Mouse (Mus musculus) midbrain, embryonic 13.5 days (tissue): ENCODE measurements around the gene Arl6ip5. TPM values are rescaled to one million over a fixed set of nuclear protein-coding genes. Genes with fewer than 3 reads are reported as not detected.

Experiments used
- ATAC-seq: fragments of 200-750 bp; cut with Nextera tagmentation; 2 replicates; pipeline ENCODE4 v1.8.0; 2017; ENCODE audit warnings: mild to moderate bottlenecking, moderate TSS enrichment, moderate library complexity
- H3K27ac ChIP-seq: fragments of 300-500 bp; sonication (generic); 2 replicates; pipeline ENCODE4 v1.5.1; 2015; ENCODE audit warnings: inconsistent platforms, mild to moderate bottlenecking, moderate library complexity
- H3K27me3 ChIP-seq: fragments of 300-500 bp; sonication (generic); 2 replicates; pipeline ENCODE4 v1.6.1; 2015; ENCODE audit warnings: mild to moderate bottlenecking, inconsistent platforms
- H3K36me3 ChIP-seq: fragments of 300-500 bp; sonication (generic); 2 replicates; pipeline ENCODE4 v1.6.1; 2015; ENCODE audit warnings: mild to moderate bottlenecking, inconsistent platforms
- H3K4me1 ChIP-seq: fragments of 300-500 bp; sonication (generic); replicated peaks from 2 replicates; pipeline ENCODE4 v1.6.1; 2015; ENCODE audit warnings: inconsistent platforms
- H3K4me2 ChIP-seq: fragments of 300-500 bp; sonication (generic); replicated peaks from 2 replicates; pipeline ENCODE4 v1.6.1; 2015; ENCODE audit warnings: moderate library complexity, mild to moderate bottlenecking, inconsistent platforms
- H3K4me3 ChIP-seq: fragments of 300-500 bp; sonication (generic); replicated peaks from 2 replicates; pipeline ENCODE4 v1.5.1; 2015; ENCODE audit warnings: mild to moderate bottlenecking, inconsistent platforms
- H3K9ac ChIP-seq: fragments of 300-500 bp; sonication (generic); replicated peaks from 2 replicates; pipeline ENCODE4 v1.6.1; 2015; ENCODE audit warnings: mild to moderate bottlenecking, inconsistent platforms
- H3K9me3 ChIP-seq: fragments of 300-500 bp; sonication (generic); 2 replicates; pipeline ENCODE4 v1.6.1; 2016; ENCODE audit warnings: mild to moderate bottlenecking, inconsistent platforms
- WGBS: fragments of 180-500 bp; shearing (Covaris S2); methylation state at CpG from one replicate; pipeline ENCODE4 v1.1.7; 2015; 5-methylcytosine and 5-hydroxymethylcytosine counted together
- polyA plus RNA-seq: library from polyadenylated mRNA; unstranded; fragments of >200 nt; fragmentation: Nextera tagmentation; extraction: Ambion mirVana; gene quantifications from 2 replicates; pipeline ENCODE4 v1.2.1, GENCODE M21; 2015

The Arl6ip5 gene
- polyA plus RNA-seq, 1 experiment from 2014 or later: 113 TPM

DNA sequence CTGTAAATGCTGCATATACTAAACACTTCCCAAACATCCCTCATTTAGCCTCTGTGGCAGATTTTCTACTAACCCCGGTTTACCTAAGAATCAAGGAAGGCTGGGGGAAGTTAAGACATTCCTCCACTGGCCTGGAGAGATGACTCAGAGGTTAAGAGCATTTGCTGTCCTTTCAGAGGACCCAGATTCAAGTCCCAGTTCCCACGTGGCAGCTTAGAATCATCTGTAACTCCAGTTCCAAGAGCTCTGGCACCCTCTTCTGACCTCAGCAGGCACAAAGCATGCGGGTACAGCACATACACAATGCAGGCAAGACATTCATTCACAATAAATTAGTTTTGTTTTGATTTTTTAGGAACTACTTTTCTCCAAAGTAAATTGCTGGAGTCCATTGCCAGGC, 1.3 kb upstream of the Arl6ip5 start:
- Histone ChIP-seq H3K36me3 (no peaks in the 10 kb centered on the region), H3K9me3 (no peaks in the 10 kb centered on the region), H3K4me2 (no peak overlapping the region), H3K9ac (no peak overlapping the region), H3K27me3 (no peaks in the 10 kb centered on the region), H3K4me1 (peaks cover 33% of the 10 kb centered on the region), H3K27ac (no peak overlapping the region), H3K4me3 (no peak overlapping the region)
- no peak for ATAC-seq
- WGBS: 53% methylated on average over 3 of the region's 3 CpGs

DNA sequence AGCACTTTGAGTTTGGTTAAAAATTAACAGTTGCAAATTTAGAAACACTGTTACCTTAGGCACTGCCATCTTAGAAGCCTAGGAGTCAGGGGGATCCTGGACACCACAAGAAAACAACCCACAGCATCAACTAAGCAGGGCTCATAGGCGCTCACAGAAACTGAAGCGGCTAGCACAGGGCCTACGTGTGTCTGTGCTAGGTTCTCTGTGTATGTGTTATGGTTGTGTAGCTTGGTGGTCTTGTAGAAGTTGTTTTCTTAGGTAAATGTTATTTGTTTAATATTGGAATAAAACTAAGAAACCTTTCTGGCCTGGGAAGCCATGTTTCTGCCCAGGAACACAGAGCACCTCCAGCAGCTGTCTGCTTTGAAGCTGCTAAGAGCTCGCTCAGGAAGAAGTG, 738 bp upstream of the Arl6ip5 start:
- Histone ChIP-seq H3K4me1 (peaks cover 28% of the 10 kb centered on the region), H3K9ac (no peak overlapping the region), H3K27me3 (no peaks in the 10 kb centered on the region), H3K4me3 (no peak overlapping the region), H3K9me3 (no peaks in the 10 kb centered on the region), H3K36me3 (0 out of 2 replicates have a peak, but pooled peaks cover 4% of the 10 kb centered on the region), H3K4me2 (no peak overlapping the region), H3K27ac (no peak overlapping the region)
- 87% methylated on average over 4 of the region's 4 CpGs for WGBS
- ATAC-seq: no peak

DNA sequence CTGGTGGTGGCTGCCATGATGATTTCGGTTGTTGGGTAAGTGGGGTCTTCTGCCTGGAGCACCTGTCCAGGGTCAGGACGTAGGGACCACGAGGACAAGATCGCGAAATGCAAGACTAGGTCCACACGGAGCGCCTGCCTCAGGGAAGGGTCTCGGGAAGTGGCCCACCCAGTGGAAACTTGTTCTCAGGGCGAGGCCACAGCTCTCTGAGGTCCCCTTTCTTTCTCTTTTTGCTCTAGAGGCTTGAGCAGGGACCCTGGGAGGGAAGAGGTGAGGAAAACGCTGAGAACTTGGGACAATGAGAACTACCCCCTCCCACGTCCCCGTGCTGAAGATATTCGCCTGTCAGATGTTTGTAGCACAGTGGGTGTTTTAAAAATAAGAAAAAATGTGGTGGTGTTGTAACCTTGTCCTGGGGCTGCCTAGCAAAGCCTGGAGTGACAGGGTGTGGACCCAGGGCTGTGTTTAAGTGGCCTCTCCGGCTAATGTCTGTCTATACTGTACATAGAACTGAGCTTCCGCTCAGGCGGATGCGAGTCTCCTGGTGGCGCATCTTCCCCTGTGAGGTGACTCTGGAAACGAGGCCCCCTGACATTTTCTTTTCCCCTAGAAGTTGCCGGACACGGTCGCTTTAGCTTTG, 593 bp downstream of the Arl6ip5 start:
- ATAC-seq: peak; percentile 77
- 2% methylated on average over 22 of the region's 22 CpGs for WGBS
- Histone ChIP-seq H3K36me3 (peaks cover 11% of the 10 kb centered on the region; the same call in 1 of the 2 replicates), H3K9me3 (no peaks in the 10 kb centered on the region), H3K9ac (peak overlapping the region; percentile 80), H3K27ac (peak overlapping the region; percentile 68), H3K4me3 (peak overlapping the region; percentile 79), H3K27me3 (no peaks in the 10 kb centered on the region), H3K4me1 (peaks cover 27% of the 10 kb centered on the region), H3K4me2 (peak overlapping the region; percentile 83)

DNA sequence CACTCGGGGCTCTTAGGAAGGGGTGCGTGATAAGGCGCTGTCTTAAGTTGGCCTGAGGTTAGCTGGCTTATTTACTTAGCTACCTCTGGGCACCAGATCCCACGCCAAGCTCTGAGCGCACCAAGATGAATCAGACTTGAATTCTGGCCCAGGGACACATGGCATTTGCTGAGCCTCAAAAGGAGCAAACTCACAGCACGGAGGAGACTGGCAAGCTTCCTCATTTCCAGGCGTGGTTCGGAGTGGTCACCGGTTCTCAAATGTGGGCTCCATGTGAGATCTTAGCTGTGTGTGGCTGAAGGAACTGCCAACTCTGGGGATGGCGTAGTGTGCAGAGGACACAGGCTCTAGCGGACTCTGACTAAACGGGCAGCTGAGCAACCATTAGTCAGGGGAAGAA, 1.5 kb downstream of the Arl6ip5 start:
- H3K9ac ChIP-seq: 0 out of 2 replicates have a peak overlapping the region, but pooled peaks have one; percentile 80
- ATAC-seq: no peak
- no peak overlapping the region for H3K27ac ChIP-seq
- peak overlapping the region; percentile 79 for H3K4me3 ChIP-seq
- H3K4me2 ChIP-seq: peak overlapping the region; percentile 83
- peaks cover 11% of the 10 kb centered on the region; the same call in 1 of the 2 replicates for H3K36me3 ChIP-seq
- H3K9me3 ChIP-seq: no peaks in the 10 kb centered on the region
- peaks cover 27% of the 10 kb centered on the region for H3K4me1 ChIP-seq
- no peaks in the 10 kb centered on the region for H3K27me3 ChIP-seq
- whole genome bisulfite sequencing: 77% methylated on average over 12 of the region's 12 CpGs

DNA sequence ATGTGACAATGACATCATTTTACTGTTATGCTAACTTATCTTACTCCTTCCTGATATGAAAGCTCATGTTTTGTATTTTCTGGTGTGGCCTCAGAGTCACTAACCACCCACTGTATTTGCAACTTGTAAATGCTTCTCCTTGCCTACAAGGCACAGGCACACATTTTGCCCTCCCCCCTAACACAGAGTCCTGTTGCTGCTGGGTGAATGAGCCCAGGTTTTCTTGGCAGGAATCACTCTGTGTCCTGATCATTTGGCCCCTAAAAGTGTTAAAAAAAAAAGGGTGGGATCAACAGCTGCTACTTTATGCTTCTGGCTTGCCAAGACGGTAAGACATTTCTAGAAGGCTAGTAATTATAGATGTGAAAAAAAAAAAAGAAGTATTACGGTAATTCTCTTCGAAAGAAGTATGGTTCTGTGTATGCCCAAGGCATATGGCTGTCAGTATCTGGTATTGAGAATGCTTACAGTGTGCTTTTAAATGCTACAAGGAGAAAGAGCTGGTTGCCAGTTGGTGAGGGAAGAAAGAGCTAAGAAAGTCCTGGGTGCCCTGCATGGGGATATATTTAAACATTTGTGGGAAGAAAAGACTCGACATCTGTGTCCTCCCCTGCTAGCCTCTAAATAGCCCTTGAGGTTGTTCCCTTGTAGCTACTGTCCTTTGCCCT, 5.8 kb downstream of the Arl6ip5 start:
- peaks cover 21% of the 10 kb centered on the region for H3K4me1 ChIP-seq
- 92% methylated on average over 4 of the region's 4 CpGs for WGBS
- H3K36me3 ChIP-seq: peaks cover 14% of the 10 kb centered on the region; the same call in 1 of the 2 replicates
- H3K27me3 ChIP-seq: no peaks in the 10 kb centered on the region
- ATAC-seq: no peak
- no peak overlapping the region for H3K4me3 ChIP-seq
- no peaks in the 10 kb centered on the region for H3K9me3 ChIP-seq
- H3K4me2 ChIP-seq: no peak overlapping the region
- H3K9ac ChIP-seq: no peak overlapping the region
- no peak overlapping the region for H3K27ac ChIP-seq

DNA sequence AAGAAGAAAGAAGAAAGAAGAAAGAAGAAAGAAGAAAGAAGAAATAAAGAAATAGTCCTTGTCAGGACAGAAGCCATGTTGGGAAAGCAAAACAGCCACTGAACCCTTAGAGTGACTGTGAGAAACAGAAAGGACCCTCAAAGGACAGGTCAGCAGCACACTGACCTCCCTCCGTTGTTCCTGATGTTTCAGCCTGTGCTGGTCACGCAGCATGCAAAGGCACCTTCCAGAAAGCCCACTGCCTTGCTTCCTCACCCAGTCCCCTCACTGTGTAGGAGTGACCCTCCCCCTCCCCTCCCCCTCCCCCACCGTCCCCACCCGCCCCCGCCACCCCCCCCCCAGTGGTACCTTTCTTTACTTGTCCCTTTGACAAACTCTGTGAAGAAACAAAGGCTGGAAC, 10.2 kb downstream of the Arl6ip5 start:
- Histone ChIP-seq H3K4me1 (peaks cover 11% of the 10 kb centered on the region), H3K9me3 (no peaks in the 10 kb centered on the region), H3K27ac (no peak overlapping the region), H3K36me3 (peaks cover 3% of the 10 kb centered on the region; the same call in 1 of the 2 replicates), H3K4me2 (no peak overlapping the region), H3K27me3 (no peaks in the 10 kb centered on the region), H3K9ac (no peak overlapping the region), H3K4me3 (no peak overlapping the region)
- WGBS: 62% methylated on average over 3 of the region's 5 CpGs
- ATAC-seq: no peak

DNA sequence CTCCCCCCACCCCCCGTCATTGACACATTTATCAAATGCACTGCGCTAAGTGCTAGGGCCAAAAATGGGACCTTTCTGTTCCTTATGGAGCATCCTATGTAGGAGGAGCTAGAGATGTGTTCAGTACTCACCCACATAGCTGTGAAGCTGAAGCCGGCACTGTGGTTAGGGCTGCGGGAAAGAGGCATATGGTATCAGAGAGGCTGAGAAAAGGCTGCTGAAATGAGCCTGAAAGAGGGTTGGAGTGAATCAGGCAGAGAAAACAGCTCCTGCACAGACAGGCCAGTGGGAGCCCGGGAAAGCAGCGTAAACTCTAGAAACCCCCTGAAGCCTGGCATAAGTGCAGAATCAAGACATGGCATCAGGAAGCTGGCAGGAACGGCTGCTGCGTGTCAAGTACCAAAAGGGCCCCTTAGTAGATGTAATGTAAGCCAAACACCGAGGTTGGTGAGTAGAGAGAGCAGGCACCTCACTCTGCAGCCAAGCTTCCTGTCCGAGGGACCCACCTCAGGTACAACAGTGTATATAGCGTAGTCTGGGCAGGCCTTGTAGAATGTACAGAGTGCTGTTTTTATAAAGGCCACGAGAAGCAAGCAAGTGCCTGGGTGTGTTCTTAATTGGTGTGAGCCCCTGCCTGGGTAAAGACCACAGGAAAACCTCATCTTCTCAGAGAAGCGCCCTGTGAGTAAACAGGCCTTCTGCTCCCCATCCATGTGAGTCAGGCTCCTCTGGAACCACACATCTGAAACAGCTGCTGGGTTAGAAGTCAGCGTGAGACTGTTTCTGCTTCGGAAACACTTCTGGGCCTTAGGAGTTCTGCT, 10.9 kb downstream of the Arl6ip5 start:
- ATAC-seq: no peak

DNA sequence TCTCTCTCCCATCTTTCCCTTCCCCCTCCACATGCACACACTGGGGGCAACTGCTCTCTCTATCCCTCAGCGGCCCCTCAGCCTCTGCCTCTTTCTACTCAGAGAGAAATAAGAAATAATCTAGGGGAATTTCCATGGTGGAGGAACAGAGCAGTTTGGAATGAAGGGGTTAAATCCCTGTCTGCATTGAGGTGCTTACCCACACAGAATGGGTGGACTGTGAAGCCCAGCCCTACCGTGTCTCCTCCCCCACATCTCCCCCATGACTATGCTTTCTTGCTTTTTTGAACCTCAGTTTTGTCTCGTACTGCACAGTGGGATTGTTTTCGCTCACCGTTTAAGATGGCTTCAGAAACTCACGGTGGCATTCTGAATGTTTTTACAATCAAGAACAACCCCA, 11.8 kb downstream of the Arl6ip5 start:
- no peak for ATAC-seq
- Histone ChIP-seq H3K36me3 (peaks cover 8% of the 10 kb centered on the region), H3K4me1 (peaks cover 14% of the 10 kb centered on the region), H3K9ac (no peak overlapping the region), H3K9me3 (no peaks in the 10 kb centered on the region), H3K4me2 (no peak overlapping the region), H3K27me3 (no peaks in the 10 kb centered on the region), H3K4me3 (no peak overlapping the region), H3K27ac (no peak overlapping the region)
- WGBS: 48% methylated on average over 6 of the region's 6 CpGs

More for the DNA sequence above, 10.9 kb downstream of the Arl6ip5 start:
- no peak overlapping the region for H3K4me3 ChIP-seq
- H3K4me2 ChIP-seq: no peak overlapping the region
- peaks cover 14% of the 10 kb centered on the region for H3K4me1 ChIP-seq
- H3K27me3 ChIP-seq: no peaks in the 10 kb centered on the region
- 75% methylated on average over 15 of the region's 15 CpGs for WGBS
- H3K36me3 ChIP-seq: peaks cover 3% of the 10 kb centered on the region; the same call in 1 of the 2 replicates
- H3K27ac ChIP-seq: no peak overlapping the region
- no peaks in the 10 kb centered on the region for H3K9me3 ChIP-seq
- H3K9ac ChIP-seq: no peak overlapping the region

DNA sequence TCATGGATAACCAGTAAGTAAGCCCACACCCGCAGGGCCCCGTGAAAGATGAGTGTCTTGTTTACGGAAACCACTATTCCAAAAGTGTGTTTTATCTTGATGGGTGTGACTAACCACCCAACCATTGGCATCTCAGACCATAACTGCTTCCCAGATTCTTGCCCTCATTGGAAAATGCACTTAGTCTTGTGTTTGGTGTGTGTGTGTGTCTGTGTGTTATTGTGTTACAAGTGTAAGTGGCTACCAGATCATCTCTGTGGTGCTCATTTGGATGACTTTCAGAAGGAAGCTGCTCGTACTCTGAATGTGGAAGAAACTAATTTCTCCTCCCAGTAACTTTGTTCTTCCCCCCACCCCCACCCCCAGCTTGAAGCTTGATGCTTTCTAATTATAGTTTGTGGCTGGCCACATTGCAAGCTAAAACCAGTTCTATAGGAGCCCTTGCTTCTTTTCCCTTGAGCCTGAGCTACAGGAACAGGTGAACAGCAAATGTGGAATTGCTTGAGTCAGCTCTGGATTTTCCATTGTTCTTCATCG, 12.5 kb downstream of the Arl6ip5 start:
- ATAC-seq: no peak
- WGBS: 90% methylated on average over 5 of the region's 5 CpGs
- Histone ChIP-seq H3K36me3 (peaks cover 10% of the 10 kb centered on the region), H3K4me2 (no peak overlapping the region), H3K9me3 (no peaks in the 10 kb centered on the region), H3K27me3 (no peaks in the 10 kb centered on the region), H3K27ac (no peak overlapping the region), H3K9ac (no peak overlapping the region), H3K4me3 (no peak overlapping the region), H3K4me1 (peaks cover 14% of the 10 kb centered on the region)

DNA sequence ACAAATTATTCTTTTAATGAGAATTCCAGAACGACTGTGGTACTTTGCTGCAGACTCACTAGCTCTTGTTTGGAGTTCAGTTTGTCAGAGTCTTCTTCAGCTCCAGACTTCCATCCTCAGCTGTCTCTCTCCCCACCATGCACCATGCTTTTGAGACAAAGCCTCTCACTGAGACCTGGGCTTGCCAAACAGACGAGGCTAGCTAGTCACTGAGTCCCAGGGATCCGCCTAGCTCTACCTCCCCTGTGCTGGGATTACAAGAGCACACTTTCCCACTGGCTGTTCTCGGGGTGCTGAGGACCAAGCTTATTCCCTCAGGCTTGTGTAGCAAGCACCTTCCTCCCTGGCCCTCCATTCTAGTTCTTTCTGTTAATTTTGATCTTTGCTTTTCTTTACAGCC, 13.1 kb downstream of the Arl6ip5 start:
- no peaks in the 10 kb centered on the region for H3K9me3 ChIP-seq
- no peak for ATAC-seq
- H3K4me3 ChIP-seq: no peak overlapping the region
- H3K4me1 ChIP-seq: peaks cover 14% of the 10 kb centered on the region
- H3K27me3 ChIP-seq: no peaks in the 10 kb centered on the region
- no peak overlapping the region for H3K4me2 ChIP-seq
- no peak overlapping the region for H3K9ac ChIP-seq
- 68% methylated on average over 4 of the region's 4 CpGs for WGBS
- H3K27ac ChIP-seq: no peak overlapping the region
- peaks cover 10% of the 10 kb centered on the region for H3K36me3 ChIP-seq

DNA sequence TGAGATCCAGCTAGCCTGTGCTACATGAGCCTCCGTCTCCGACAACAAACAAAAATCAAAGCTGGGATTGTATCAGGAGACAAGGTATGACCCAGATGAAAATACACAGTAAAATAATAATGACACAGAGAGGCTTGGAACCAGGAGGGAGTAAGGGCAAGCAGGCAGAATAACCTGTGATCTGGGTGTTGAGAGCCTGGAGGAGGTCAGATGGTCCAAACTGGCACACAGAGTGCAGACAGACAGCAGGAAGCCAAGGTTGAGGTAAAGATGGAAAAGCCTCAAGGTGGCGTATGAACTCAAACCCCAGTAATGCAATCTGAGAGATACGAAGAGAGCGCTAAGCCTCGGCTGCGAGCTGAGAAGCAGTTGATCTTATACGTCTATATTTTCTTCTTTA, 14.0 kb downstream of the Arl6ip5 start:
- Histone ChIP-seq H3K4me1 (peaks cover 14% of the 10 kb centered on the region), H3K9ac (no peak overlapping the region), H3K27ac (no peak overlapping the region), H3K27me3 (no peaks in the 10 kb centered on the region), H3K4me3 (no peak overlapping the region), H3K4me2 (no peak overlapping the region), H3K9me3 (no peaks in the 10 kb centered on the region), H3K36me3 (peaks cover 8% of the 10 kb centered on the region)
- no peak for ATAC-seq
- 95% methylated on average over 8 of the region's 8 CpGs for WGBS

DNA sequence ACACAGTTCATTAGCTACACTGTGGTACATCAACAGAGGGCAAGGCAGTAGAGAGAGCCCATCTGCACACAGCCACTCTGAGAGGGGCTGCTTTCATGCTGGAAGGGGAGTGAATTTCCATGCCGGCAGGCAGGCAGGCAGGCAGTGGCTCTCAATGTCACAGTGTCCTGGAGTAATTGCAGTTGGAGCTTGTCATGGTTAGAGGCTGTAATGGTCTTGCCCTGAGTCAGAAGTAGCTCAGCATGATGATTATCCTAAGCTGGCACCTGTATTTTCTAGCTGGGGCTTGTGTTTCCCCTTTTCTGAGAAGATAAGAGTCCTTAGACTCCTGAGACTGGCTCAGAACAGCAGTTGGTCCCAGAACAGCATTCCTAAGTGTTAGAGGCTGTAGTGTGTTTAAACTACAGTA, 15.6 kb downstream of the Arl6ip5 start:
- 30% methylated on average over 1 of the region's 1 CpGs for WGBS
- H3K9me3 ChIP-seq: no peaks in the 10 kb centered on the region
- no peak overlapping the region for H3K9ac ChIP-seq
- no peaks in the 10 kb centered on the region for H3K27me3 ChIP-seq
- H3K36me3 ChIP-seq: peaks cover 21% of the 10 kb centered on the region
- no peak overlapping the region for H3K4me3 ChIP-seq
- H3K27ac ChIP-seq: peak overlapping the region; percentile 49
- H3K4me2 ChIP-seq: no peak overlapping the region
- ATAC-seq: peak; percentile 45; the same call in 1 of the 2 replicates
- peaks cover 14% of the 10 kb centered on the region for H3K4me1 ChIP-seq
